Comparison of ENCODE assay signal across 25 mouse cellular contexts in genomic region chr4:59298719-59299496, GRCm38 (mm10).
DNase-seq lines count a peak whose midpoint lies in the region; ATAC-seq and TF ChIP-seq lines count a peak whose summit lies in the region.
"Had no signal": no experiment of that assay in that cellular context is flagged by ENCODE, and none has a peak within 500 bp of the region (broad histone marks: within the 10 kb centered on the region; RNA-seq: fewer than 3 reads in every experiment).

No protein-coding gene starts in this region.

- no peaks in the 10 kb centered on the region for H3K27me3 ChIP-seq in heart, embryonic 13.5 days (replicated peaks)
- no peaks in the 10 kb centered on the region for H3K27me3 ChIP-seq in heart, adult 2 months (ENCODE audit: control insufficient read depth, insufficient read depth, low read length)
- no peaks in the 10 kb centered on the region for H3K27me3 ChIP-seq in C2C12 (ENCODE audit: control insufficient read depth, insufficient read depth, insufficient read length)
- H3K27me3 ChIP-seq: forebrain, embryonic 13.5 days; hindbrain, embryonic 15.5 days; limb, embryonic 13.5 days; liver, embryonic 13.5 days; lung, embryonic 15.5 days; neural tube, embryonic 13.5 days had no signal

- H3K4me1 ChIP-seq in heart, embryonic 13.5 days = 0 out of 2 replicates have a peak, but pooled peaks cover 5% of the 10 kb centered on the region
- no peaks in the 10 kb centered on the region for H3K4me1 ChIP-seq in heart, adult 2 months (ENCODE audit: control insufficient read depth, insufficient read depth, low read length)
- H3K4me1 ChIP-seq: forebrain, embryonic 13.5 days; hindbrain, embryonic 15.5 days; limb, embryonic 13.5 days; lung, embryonic 15.5 days; midbrain, embryonic 10.5 days; neural tube, embryonic 13.5 days had no signal

- no peak overlapping the region for H3K4me2 ChIP-seq in heart, embryonic 13.5 days
- H3K4me2 ChIP-seq: forebrain, embryonic 13.5 days; hindbrain, embryonic 15.5 days; limb, embryonic 13.5 days; liver, embryonic 13.5 days; lung, embryonic 15.5 days; neural tube, embryonic 13.5 days had no signal

- no peaks in the 10 kb centered on the region for H3K9me3 ChIP-seq in heart, embryonic 13.5 days
- H3K9me3 ChIP-seq: forebrain, embryonic 13.5 days; hindbrain, embryonic 15.5 days; limb, embryonic 13.5 days; liver, embryonic 13.5 days; lung, embryonic 15.5 days; midbrain, embryonic 10.5 days; neural tube, embryonic 13.5 days had no signal

- no peaks in the 10 kb centered on the region for H3K36me3 ChIP-seq in heart, embryonic 13.5 days
- H3K36me3 ChIP-seq in heart, adult 2 months (ENCODE audit: control insufficient read depth, insufficient read depth, low read length) = no peaks in the 10 kb centered on the region
- no peaks in the 10 kb centered on the region for H3K36me3 ChIP-seq in C2C12 (ENCODE audit: control insufficient read depth, insufficient read depth)
- H3K36me3 ChIP-seq: hindbrain, embryonic 15.5 days; limb, embryonic 13.5 days; liver, embryonic 13.5 days; lung, embryonic 15.5 days; midbrain, embryonic 10.5 days; neural tube, embryonic 13.5 days had no signal

- no peak for TF ChIP-seq POLR2A in heart, adult 2 months (IDR thresholded peaks at IDR 0.05; ENCODE audit: insufficient read depth, low read depth, low read length)

- no peak for DNase-seq in heart, adult 2 months
- no peak for DNase-seq in ovary, postnatal 14 days (ENCODE audit: low spot score)
- no peak for DNase-seq in embryo, embryonic 11 days
- DNase-seq: adrenal gland, postnatal 25 days; B cell, adult 2 months; cerebellum, adult 11 months; cerebellum, postnatal 25 days; kidney, adult 18-20 months; kidney, postnatal 10 days; layer of hippocampus, postnatal 36 days; liver, embryonic 13.5 days; right cerebral cortex, postnatal 14 days; thymus, postnatal 4 days had no signal

- H3K9ac ChIP-seq in heart, embryonic 13.5 days = no peak overlapping the region
- no peak overlapping the region for H3K9ac ChIP-seq in heart, adult 2 months (ENCODE audit: low read depth, low read length)
- H3K9ac ChIP-seq: forebrain, embryonic 13.5 days; hindbrain, embryonic 15.5 days; limb, embryonic 13.5 days; liver, embryonic 13.5 days; lung, embryonic 15.5 days; neural tube, embryonic 13.5 days had no signal

- TF ChIP-seq EP300 in heart, adult 2 months (IDR thresholded peaks at IDR 0.05; ENCODE audit: insufficient read depth, low read depth, low read length) = no peak

- ATAC-seq in heart, embryonic 13.5 days (ENCODE audit: extremely low read depth, insufficient number of reproducible peaks, low FRiP score, low TSS enrichment) = no peak
- ATAC-seq in common myeloid progenitor, adult 5-6 weeks (replicated peaks; ENCODE audit: low read depth, poor library complexity, severe bottlenecking) = peak; percentile 61; the same call in 1 of the 2 replicates
- ATAC-seq in megakaryocyte, adult 5-6 weeks (ENCODE audit: poor library complexity, severe bottlenecking) = peak; percentile 69
- ATAC-seq: activated CD4-positive, CD25-positive, alpha-beta regulatory T cell, adult 4 months; forebrain, embryonic 13.5 days had no signal

- H3K4me3 ChIP-seq in heart, embryonic 13.5 days = no peak overlapping the region
- no peak overlapping the region for H3K4me3 ChIP-seq in heart, adult 2 months
- no peak overlapping the region for H3K4me3 ChIP-seq in C2C12 (ENCODE audit: insufficient read depth, poor library complexity, severe bottlenecking)
- H3K4me3 ChIP-seq: erythroblast, embryonic 14.5 days; forebrain, embryonic 13.5 days; hindbrain, embryonic 15.5 days; limb, embryonic 13.5 days; liver, embryonic 13.5 days; lung, embryonic 15.5 days; midbrain, embryonic 10.5 days; neural tube, embryonic 13.5 days had no signal

- H3K79me2 ChIP-seq in heart, adult 2 months (replicated peaks; ENCODE audit: control insufficient read depth, insufficient read depth, low read length) = no peaks in the 10 kb centered on the region
- H3K79me2 ChIP-seq in C2C12 (ENCODE audit: control insufficient read depth, insufficient read depth) = no peaks in the 10 kb centered on the region

- 73% methylated on average over 7 of the region's 7 CpGs for WGBS in heart, embryonic 13.5 days
- WGBS in heart, adult 2 months = 53% methylated on average over 7 of the region's 7 CpGs

- H3K27ac ChIP-seq in heart, embryonic 13.5 days (replicated peaks) = peak overlapping the region; percentile 34; the same call in 1 of the 2 replicates
- no peak overlapping the region for H3K27ac ChIP-seq in heart, adult 2 months
- H3K27ac ChIP-seq: forebrain, embryonic 13.5 days; hindbrain, embryonic 15.5 days; limb, embryonic 13.5 days; liver, embryonic 13.5 days; lung, embryonic 15.5 days; midbrain, embryonic 10.5 days; neural tube, embryonic 13.5 days had no signal

- intact Hi-C loops in heart, adult 2 months (cut with DNase I) = loop anchor here (5.0 kb wide), 1 partner anchor 33 kb away; no protein-coding TSS in a partner anchor

- no peak for TF ChIP-seq CTCF in heart, adult 2 months (IDR thresholded peaks at IDR 0.05)
- no peak for TF ChIP-seq CTCF in C2C12 (IDR thresholded peaks at IDR 0.05; ENCODE audit: control insufficient read depth, insufficient read depth, insufficient read length)

- H3K79me3 ChIP-seq in C2C12 (ENCODE audit: low read depth) = no peaks in the 10 kb centered on the region

- H3ac ChIP-seq in C2C12 (ENCODE audit: control insufficient read depth, insufficient read length, low read depth) = no peak overlapping the region

TF ChIP-seq in C2C12, 6 proteins besides CTCF, POLR2A, EP300 and RAD21:
- TF ChIP-seq FOSL1 (IDR thresholded peaks at IDR 0.05; ENCODE audit: insufficient read depth, low read length, poor library complexity, severe bottlenecking) (no peak), CEBPB (IDR thresholded peaks at IDR 0.05; ENCODE audit: low read depth) (peak; percentile 77)
